Mouse (Mus musculus) liver, adult 2 months (tissue): ENCODE results near the gene Aig1. TPM values are rescaled to one million over a fixed set of nuclear protein-coding genes. Genes with fewer than 3 reads are reported as not detected.

ENCODE experiments used
- DNase-seq: peaks from one replicate; pipeline ENCODE4 v3.0.0-alpha.2; 2011; ENCODE audit warnings: low read depth, low spot score; ENCODE audit errors: extremely low read depth
- H3K27ac ChIP-seq: fragments of 200-500 bp; replicated peaks from 2 replicates; pipeline ENCODE4 v1.5.1; 2012; ENCODE audit warnings: low read depth, mild to moderate bottlenecking, control low read depth, inconsistent platforms, low read length; ENCODE audit not compliant: insufficient read depth
- H3K27me3 ChIP-seq: fragments of 200-500 bp; 2 replicates; pipeline ENCODE4 v1.6.1; 2012; ENCODE audit warnings: mild to moderate bottlenecking, moderate library complexity, low read length, inconsistent platforms; ENCODE audit not compliant: control insufficient read depth, insufficient read depth
- H3K36me3 ChIP-seq: fragments of 200-500 bp; 2 replicates; pipeline ENCODE4 v1.6.1; 2012; ENCODE audit warnings: low read length, inconsistent platforms; ENCODE audit not compliant: control insufficient read depth, insufficient read depth
- H3K4me1 ChIP-seq: fragments of 200-500 bp; 2 replicates; pipeline ENCODE4 v1.6.1; 2011; ENCODE audit warnings: low read length; ENCODE audit not compliant: control insufficient read depth, insufficient read depth
- H3K4me3 ChIP-seq: fragments of 200-500 bp; 2 replicates; pipeline ENCODE4 v1.5.1; 2011; ENCODE audit warnings: low read depth, mild to moderate bottlenecking, control low read depth, low read length, moderate library complexity; ENCODE audit not compliant: insufficient read depth
- H3K79me2 ChIP-seq: fragments of 200-500 bp; 2 replicates; pipeline ENCODE4 v1.6.1; 2012; ENCODE audit warnings: inconsistent platforms, mild to moderate bottlenecking, low read length, moderate library complexity; ENCODE audit not compliant: control insufficient read depth, insufficient read depth
- H3K9ac ChIP-seq: fragments of 200-500 bp; 2 replicates; pipeline ENCODE4 v1.6.1; 2012; ENCODE audit warnings: low read depth, mild to moderate bottlenecking, control low read depth, inconsistent platforms, low read length
- CTCF ChIP-seq: fragments of 200-500 bp; IDR thresholded peaks from 2 replicates; pipeline ENCODE4 v1.5.1; 2011; ENCODE audit warnings: low read depth, low read length, control low read depth
- POLR2A ChIP-seq: fragments of 200-500 bp; IDR thresholded peaks from 2 replicates; pipeline ENCODE4 v1.6.1; 2011; ENCODE audit warnings: low read length, control low read depth; ENCODE audit not compliant: insufficient read depth; ENCODE audit errors: extremely low read depth
- WGBS: fragments of 180-500 bp; shearing (Covaris S2); methylation state at CpG from one replicate; pipeline ENCODE4 v1.1.7; 2018; 5-methylcytosine and 5-hydroxymethylcytosine counted together
- polyA plus RNA-seq: library from polyadenylated mRNA; depleted of rRNA; stranded (reverse); fragments of >200 nt; gene quantifications from 2 replicates; pipeline ENCODE4 v1.2.3, GENCODE M21; 2012
- total RNA-seq: library from RNA; depleted of rRNA; stranded (reverse); fragments of >200 nt; gene quantifications from 2 replicates; pipeline ENCODE4 v1.2.3, GENCODE M21; 2014

Gene Aig1
- total and polyA plus RNA-seq, 2 experiments = 18.9 to 37.3 TPM

DNA sequence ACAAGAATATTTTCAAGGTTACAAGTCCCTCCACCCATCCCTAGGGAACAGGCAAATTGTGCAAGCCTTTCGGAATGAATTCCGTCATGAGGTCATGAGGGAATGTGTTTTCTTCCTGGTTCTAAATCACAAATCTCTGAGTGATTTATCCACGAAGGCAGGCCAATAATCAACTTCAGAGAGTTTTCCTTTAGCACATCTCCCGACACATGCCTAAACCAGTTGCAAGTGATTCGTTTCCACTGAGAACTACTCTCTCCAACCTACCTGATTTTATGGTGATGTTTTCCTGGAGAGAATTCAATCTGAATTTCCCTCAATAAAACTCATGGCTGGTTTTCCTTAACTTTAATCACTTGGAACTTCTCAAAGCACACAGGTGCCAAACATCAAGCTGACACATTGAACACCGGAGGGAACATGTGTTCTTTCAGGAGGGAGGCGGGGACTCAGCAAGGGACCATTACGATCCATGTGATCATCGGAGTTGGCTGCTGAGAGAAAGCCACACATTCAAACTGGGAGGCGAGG is 201.5 kb downstream of the Aig1 start:
- Histone ChIP-seq H3K79me2 (no peaks in the 10 kb centered on the region), H3K4me1 (no peaks in the 10 kb centered on the region), H3K4me3 (no peak overlapping the region), H3K9ac (no peak overlapping the region), H3K36me3 (no peaks in the 10 kb centered on the region), H3K27ac (no peak overlapping the region), H3K27me3 (no peaks in the 10 kb centered on the region)
- WGBS = 91% methylated on average over 10 of the region's 10 CpGs
- TF ChIP-seq CTCF (no peak), POLR2A (no peak)
- no peak for DNase-seq

DNA sequence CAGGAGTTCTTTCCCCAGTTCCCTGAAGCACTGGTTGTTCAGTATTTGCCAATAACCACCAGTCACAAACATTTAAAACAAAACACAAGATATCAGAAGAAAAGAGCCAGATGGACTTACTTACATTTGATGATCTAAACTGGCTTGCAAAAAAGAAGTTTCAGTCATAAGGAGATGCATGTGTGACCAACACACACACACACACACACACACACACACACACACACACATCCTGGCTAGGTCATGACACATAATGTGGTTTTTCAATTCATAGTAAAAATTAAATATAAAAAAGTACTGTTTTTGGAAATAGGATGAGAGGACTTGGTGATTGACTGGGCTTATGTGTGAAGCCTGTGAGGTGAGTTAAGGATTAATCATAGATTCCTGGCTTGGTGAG is 205.3 kb downstream of the Aig1 start:
- TF ChIP-seq POLR2A = no peak
- no peak for TF ChIP-seq CTCF

GRCm38 (mm10) chr10:13659778-13660177 is 209.0 kb downstream of the Aig1 start:
- H3K9ac ChIP-seq = no peak overlapping the region
- no peak for DNase-seq
- H3K4me3 ChIP-seq = no peak overlapping the region
- no peak overlapping the region for H3K27ac ChIP-seq
- WGBS = 79% methylated on average over 2 of the region's 2 CpGs
- no peak for TF ChIP-seq CTCF
- no peak for TF ChIP-seq POLR2A
- no peaks in the 10 kb centered on the region for H3K4me1 ChIP-seq
- no peaks in the 10 kb centered on the region for H3K79me2 ChIP-seq
- no peaks in the 10 kb centered on the region for H3K36me3 ChIP-seq
- no peaks in the 10 kb centered on the region for H3K27me3 ChIP-seq

More for the DNA sequence above, 205.3 kb downstream of the Aig1 start:
- Histone ChIP-seq H3K36me3 (no peaks in the 10 kb centered on the region), H3K4me3 (no peak overlapping the region), H3K27ac (no peak overlapping the region), H3K79me2 (no peaks in the 10 kb centered on the region), H3K9ac (no peak overlapping the region), H3K27me3 (no peaks in the 10 kb centered on the region), H3K4me1 (no peaks in the 10 kb centered on the region)
- DNase-seq = no peak

DNA sequence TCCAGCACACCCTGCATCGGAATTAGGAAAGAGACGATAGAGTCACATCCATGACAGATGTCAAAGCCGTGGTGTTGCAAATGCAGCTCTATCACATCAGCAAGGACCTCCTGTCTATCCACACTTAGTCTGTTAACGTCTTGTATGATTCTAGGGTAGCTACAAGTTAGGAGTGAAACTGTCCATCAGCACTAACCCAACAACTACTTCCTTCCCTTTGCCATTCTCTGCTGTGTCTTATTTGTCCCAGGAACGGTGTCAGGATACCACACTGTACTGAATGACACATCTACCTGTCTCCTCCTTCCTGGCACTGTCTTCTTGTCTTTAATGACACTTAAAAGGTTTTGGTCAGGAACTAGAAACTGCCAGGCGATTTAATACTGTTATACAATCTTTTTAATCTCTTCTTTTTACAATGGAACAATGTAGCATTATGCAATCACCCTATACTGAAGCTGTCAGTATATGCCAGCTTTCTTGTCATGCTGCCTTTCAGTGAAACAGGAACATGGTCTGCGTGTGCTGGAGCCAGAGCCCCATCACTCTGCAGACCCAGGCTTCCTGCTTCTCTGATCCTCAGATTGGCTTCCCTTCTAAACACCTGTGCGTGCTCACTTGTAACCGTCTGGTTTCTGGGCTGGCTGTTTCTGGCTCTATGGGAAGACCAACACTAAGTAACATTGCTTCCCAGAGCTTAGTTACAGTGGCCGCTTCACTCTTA is 214.9 kb downstream of the Aig1 start:
- no peaks in the 10 kb centered on the region for H3K27me3 ChIP-seq
- H3K36me3 ChIP-seq = no peaks in the 10 kb centered on the region
- no peak overlapping the region for H3K27ac ChIP-seq
- H3K79me2 ChIP-seq = no peaks in the 10 kb centered on the region
- 87% methylated on average over 10 of the region's 10 CpGs for WGBS
- H3K4me1 ChIP-seq = no peaks in the 10 kb centered on the region
- H3K4me3 ChIP-seq = no peak overlapping the region
- no peak for TF ChIP-seq POLR2A
- no peak for TF ChIP-seq CTCF
- H3K9ac ChIP-seq = no peak overlapping the region
- DNase-seq = no peak

GRCm38 (mm10) chr10:13653326-13653725 is 215.5 kb downstream of the Aig1 start:
- H3K4me3 ChIP-seq = no peak overlapping the region
- no peaks in the 10 kb centered on the region for H3K4me1 ChIP-seq
- H3K27me3 ChIP-seq = no peaks in the 10 kb centered on the region
- no peak overlapping the region for H3K9ac ChIP-seq
- no peak for DNase-seq
- no peak for TF ChIP-seq POLR2A
- TF ChIP-seq CTCF = no peak
- WGBS = 96% methylated on average over 7 of the region's 7 CpGs
- H3K27ac ChIP-seq = no peak overlapping the region
- H3K36me3 ChIP-seq = no peaks in the 10 kb centered on the region
- no peaks in the 10 kb centered on the region for H3K79me2 ChIP-seq

DNA sequence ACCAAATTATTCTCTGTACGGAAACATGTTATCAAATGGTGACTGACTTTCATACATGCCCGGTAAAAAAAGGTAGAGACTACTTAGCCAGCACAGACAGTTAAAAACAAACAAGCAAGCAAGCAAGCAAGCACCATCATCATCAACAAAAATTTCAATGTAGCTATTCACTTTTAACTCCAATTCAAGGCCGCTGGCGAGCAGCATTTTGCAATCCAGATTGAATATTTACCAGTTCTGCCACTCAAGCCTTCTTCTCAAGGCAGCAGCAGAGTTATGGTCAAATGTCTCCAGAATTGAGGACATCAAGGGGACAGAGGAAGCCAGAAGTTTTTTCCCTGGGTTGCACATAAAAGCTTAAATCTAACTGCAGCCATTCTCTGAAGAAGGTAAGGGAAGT is 216.7 kb downstream of the Aig1 start:
- WGBS = 83% methylated on average over 4 of the region's 4 CpGs
- Histone ChIP-seq H3K4me1 (no peaks in the 10 kb centered on the region), H3K9ac (no peak overlapping the region), H3K27me3 (no peaks in the 10 kb centered on the region), H3K4me3 (no peak overlapping the region), H3K79me2 (no peaks in the 10 kb centered on the region), H3K27ac (no peak overlapping the region), H3K36me3 (no peaks in the 10 kb centered on the region)
- no peak for DNase-seq
- TF ChIP-seq POLR2A = no peak
- TF ChIP-seq CTCF = no peak
